Mouse (Mus musculus): Measurements from ENCODE around the gene S100a6. TPM values are rescaled to one million over a fixed set of nuclear protein-coding genes. Genes with fewer than 3 reads are reported as not detected.
A peak's percentile ranks its signal among the peaks of the same experiment; 100 is the strongest.

S100a6 gene
- polyA plus RNA-seq, 1 experiment = 95.8 TPM

GRCm38 (mm10) chr3:90606185-90606584, 6.5 kb upstream of the S100a6 start:
- TF ChIP-seq CTCF (conservative IDR thresholded peaks at IDR 0.05; ENCODE audit: insufficient read depth, insufficient read length, low read depth, low read length) = no peak
- TF ChIP-seq POLR2A (IDR thresholded peaks at IDR 0.05; ENCODE audit: low read depth, low read length) = no peak
- no peak for DNase-seq

GRCm38 (mm10) chr3:90607361-90607760, 5.3 kb upstream of the S100a6 start:
- no peaks in the 10 kb centered on the region for H3K27me3 ChIP-seq (replicated peaks; ENCODE audit: control insufficient read depth, insufficient read depth, low read length)
- H3K36me3 ChIP-seq (ENCODE audit: control insufficient read depth, insufficient read depth, low read length) = no peaks in the 10 kb centered on the region
- no peak for DNase-seq
- no peak overlapping the region for H3K4me3 ChIP-seq (ENCODE audit: insufficient read depth, low read depth, low read length)
- TF ChIP-seq POLR2A (IDR thresholded peaks at IDR 0.05; ENCODE audit: low read depth, low read length) (no peak), CTCF (conservative IDR thresholded peaks at IDR 0.05; ENCODE audit: insufficient read depth, insufficient read length, low read depth, low read length) (no peak)
- H3K27ac ChIP-seq (ENCODE audit: insufficient read depth, low read depth, low read length) = no peak overlapping the region
- 91% methylated on average over 3 of the region's 3 CpGs for WGBS
- 0 out of 2 replicates have a peak, but pooled peaks cover 3% of the 10 kb centered on the region for H3K4me1 ChIP-seq (ENCODE audit: control insufficient read depth, insufficient read depth, low read length)

More at GRCm38 (mm10) chr3:90606185-90606584, 6.5 kb upstream of the S100a6 start:
- Histone ChIP-seq H3K36me3 (ENCODE audit: control insufficient read depth, insufficient read depth, low read length) (no peaks in the 10 kb centered on the region), H3K27ac (ENCODE audit: insufficient read depth, low read depth, low read length) (no peak overlapping the region), H3K4me3 (ENCODE audit: insufficient read depth, low read depth, low read length) (no peak overlapping the region), H3K4me1 (ENCODE audit: control insufficient read depth, insufficient read depth, low read length) (0 out of 2 replicates have a peak, but pooled peaks cover 3% of the 10 kb centered on the region), H3K27me3 (replicated peaks; ENCODE audit: control insufficient read depth, insufficient read depth, low read length) (no peaks in the 10 kb centered on the region)
- 88% methylated on average over 6 of the region's 6 CpGs for WGBS

GRCm38 (mm10) chr3:90608223-90608622, 4.5 kb upstream of the S100a6 start, which contains the start of gene S100a5:
Gene S100a5, plus strand, starts transcription at chr3:90608523.
- 77% methylated on average over 3 of the region's 3 CpGs for WGBS
- DNase-seq = no peak

GRCm38 (mm10) chr3:90609102-90609501, 3.6 kb upstream of the S100a6 start:
- Histone ChIP-seq H3K27me3 (replicated peaks; ENCODE audit: control insufficient read depth, insufficient read depth, low read length) (no peaks in the 10 kb centered on the region), H3K4me1 (ENCODE audit: control insufficient read depth, insufficient read depth, low read length) (0 out of 2 replicates have a peak, but pooled peaks cover under 1% of the 10 kb centered on the region), H3K36me3 (ENCODE audit: control insufficient read depth, insufficient read depth, low read length) (no peaks in the 10 kb centered on the region), H3K27ac (ENCODE audit: insufficient read depth, low read depth, low read length) (no peak overlapping the region), H3K4me3 (ENCODE audit: insufficient read depth, low read depth, low read length) (no peak overlapping the region)
- TF ChIP-seq CTCF (conservative IDR thresholded peaks at IDR 0.05; ENCODE audit: insufficient read depth, insufficient read length, low read depth, low read length) = no peak
- no peak for DNase-seq

More at GRCm38 (mm10) chr3:90608223-90608622, 4.5 kb upstream of the S100a6 start, which contains the start of gene S100a5:
- H3K27me3 ChIP-seq (replicated peaks; ENCODE audit: control insufficient read depth, insufficient read depth, low read length) = no peaks in the 10 kb centered on the region
- H3K27ac ChIP-seq (ENCODE audit: insufficient read depth, low read depth, low read length) = no peak within 1 kb of the TSS
- 0 out of 2 replicates have a peak, but pooled peaks cover 3% of the 10 kb centered on the region for H3K4me1 ChIP-seq (ENCODE audit: control insufficient read depth, insufficient read depth, low read length)
- TF ChIP-seq POLR2A (IDR thresholded peaks at IDR 0.05; ENCODE audit: low read depth, low read length) (no peak), CTCF (conservative IDR thresholded peaks at IDR 0.05; ENCODE audit: insufficient read depth, insufficient read length, low read depth, low read length) (no peak)
- no peaks in the 10 kb centered on the region for H3K36me3 ChIP-seq (ENCODE audit: control insufficient read depth, insufficient read depth, low read length)
- no peak within 1 kb of the TSS for H3K4me3 ChIP-seq (ENCODE audit: insufficient read depth, low read depth, low read length)

GRCm38 (mm10) chr3:90611494-90611893, 1.2 kb upstream of the S100a6 start:
- Histone ChIP-seq H3K27me3 (replicated peaks; ENCODE audit: control insufficient read depth, insufficient read depth, low read length) (no peaks in the 10 kb centered on the region), H3K27ac (ENCODE audit: insufficient read depth, low read depth, low read length) (no peak overlapping the region), H3K4me3 (ENCODE audit: insufficient read depth, low read depth, low read length) (no peak overlapping the region), H3K36me3 (ENCODE audit: control insufficient read depth, insufficient read depth, low read length) (no peaks in the 10 kb centered on the region), H3K4me1 (ENCODE audit: control insufficient read depth, insufficient read depth, low read length) (no peaks in the 10 kb centered on the region)
- no peak for DNase-seq
- no peak for TF ChIP-seq POLR2A (IDR thresholded peaks at IDR 0.05; ENCODE audit: low read depth, low read length)
- WGBS = 93% methylated on average over 3 of the region's 3 CpGs

GRCm38 (mm10) chr3:90612061-90612460, 621 bp upstream of the S100a6 start:
- DNase-seq = no peak
- no peaks in the 10 kb centered on the region for H3K36me3 ChIP-seq (ENCODE audit: control insufficient read depth, insufficient read depth, low read length)
- WGBS = 66% methylated on average over 4 of the region's 4 CpGs
- no peak overlapping the region for H3K4me3 ChIP-seq (ENCODE audit: insufficient read depth, low read depth, low read length)
- no peaks in the 10 kb centered on the region for H3K4me1 ChIP-seq (ENCODE audit: control insufficient read depth, insufficient read depth, low read length)
- H3K27me3 ChIP-seq (replicated peaks; ENCODE audit: control insufficient read depth, insufficient read depth, low read length) = no peaks in the 10 kb centered on the region
- no peak overlapping the region for H3K27ac ChIP-seq (ENCODE audit: insufficient read depth, low read depth, low read length)
- TF ChIP-seq CTCF (conservative IDR thresholded peaks at IDR 0.05; ENCODE audit: insufficient read depth, insufficient read length, low read depth, low read length) (no peak), POLR2A (IDR thresholded peaks at IDR 0.05; ENCODE audit: low read depth, low read length) (no peak)

GRCm38 (mm10) chr3:90613461-90614147, 922 bp downstream of the S100a6 start:
- no peaks in the 10 kb centered on the region for H3K27me3 ChIP-seq (replicated peaks; ENCODE audit: control insufficient read depth, insufficient read depth, low read length)
- H3K4me1 ChIP-seq (ENCODE audit: control insufficient read depth, insufficient read depth, low read length) = no peaks in the 10 kb centered on the region
- WGBS = 52% methylated on average over 7 of the region's 7 CpGs
- DNase-seq = no peak
- no peaks in the 10 kb centered on the region for H3K36me3 ChIP-seq (ENCODE audit: control insufficient read depth, insufficient read depth, low read length)
- H3K27ac ChIP-seq (ENCODE audit: insufficient read depth, low read depth, low read length) = peak overlapping the region; percentile 73
- TF ChIP-seq POLR2A (IDR thresholded peaks at IDR 0.05; ENCODE audit: low read depth, low read length) (no peak), CTCF (conservative IDR thresholded peaks at IDR 0.05; ENCODE audit: insufficient read depth, insufficient read length, low read depth, low read length) (no peak)
- H3K4me3 ChIP-seq (ENCODE audit: insufficient read depth, low read depth, low read length) = peak overlapping the region; percentile 63

All from kidney, adult 2 months (tissue).